Comparison of ENCODE assay signal across 8 mouse cellular contexts in genomic region chr7:4938456-4938855, GRCm38 (mm10). TPM values are rescaled to one million over a fixed set of nuclear protein-coding genes. Genes with fewer than 3 reads are reported as not detected.
DNase-seq lines count a peak whose midpoint lies in the region; ATAC-seq and TF ChIP-seq lines count a peak whose summit lies in the region.
"Had no signal": no experiment of that assay in that cellular context is flagged by ENCODE, and none has a peak within 500 bp of the region (broad histone marks: within the 10 kb centered on the region; RNA-seq: fewer than 3 reads in every experiment).

No protein-coding gene starts in this region.

- no peaks in the 10 kb centered on the region for H3K36me3 ChIP-seq in midbrain, embryonic 10.5 days
- no peaks in the 10 kb centered on the region for H3K36me3 ChIP-seq in midbrain, embryonic 15.5 days (replicated peaks)
- H3K36me3 ChIP-seq in G1E (replicated peaks) = no peaks in the 10 kb centered on the region
- H3K36me3 ChIP-seq in forebrain, postnatal 0 days (ENCODE audit: insufficient read depth) = no peaks in the 10 kb centered on the region
- no peaks in the 10 kb centered on the region for H3K36me3 ChIP-seq in neural tube, embryonic 11.5 days (ENCODE audit: control insufficient read depth, insufficient read depth, low read length)
- H3K36me3 ChIP-seq: neural tube, embryonic 13.5 days had no signal

- TF ChIP-seq POLR2A in bone marrow macrophage, adult 2 months (IDR thresholded peaks at IDR 0.05; ENCODE audit: borderline replicate concordance, low read depth, low read length) = no peak

- 0 out of 2 replicates have a peak, but pooled peaks cover 3% of the 10 kb centered on the region for H3K4me1 ChIP-seq in midbrain, embryonic 10.5 days
- H3K4me1 ChIP-seq in midbrain, embryonic 15.5 days = no peaks in the 10 kb centered on the region
- peaks cover 13% of the 10 kb centered on the region for H3K4me1 ChIP-seq in G1E (ENCODE audit: insufficient read depth, low read depth, low read length)
- peaks cover under 1% of the 10 kb centered on the region; the same call in 1 of the 2 replicates for H3K4me1 ChIP-seq in bone marrow macrophage, adult 2 months (ENCODE audit: control insufficient read depth, insufficient read depth, low read length)
- no peaks in the 10 kb centered on the region for H3K4me1 ChIP-seq in forebrain, postnatal 0 days (ENCODE audit: insufficient read depth)
- no peaks in the 10 kb centered on the region for H3K4me1 ChIP-seq in neural tube, embryonic 11.5 days (ENCODE audit: control insufficient read depth, insufficient read depth, low read length)
- H3K4me1 ChIP-seq: neural tube, embryonic 13.5 days had no signal

- ATAC-seq in midbrain, embryonic 15.5 days (replicated peaks) = no peak
- 0 out of 2 replicates have a peak, but pooled peaks have one; percentile 32 for ATAC-seq in G1E (ENCODE audit: extremely low read depth, insufficient number of reproducible peaks, low FRiP score, poor library complexity, severe bottlenecking)
- no peak for ATAC-seq in forebrain, postnatal 0 days
- 0 out of 2 replicates have a peak, but pooled peaks have one; percentile 31 for ATAC-seq in neural tube, embryonic 11.5 days (ENCODE audit: insufficient read depth, low FRiP score, low TSS enrichment)

- peak; percentile 88 for TF ChIP-seq CTCF in G1E (IDR thresholded peaks at IDR 0.05; ENCODE audit: low read depth, low read length)
- TF ChIP-seq CTCF in bone marrow macrophage, adult 2 months (IDR thresholded peaks at IDR 0.05; ENCODE audit: low read depth, low read length) = peak; percentile 92
- TF ChIP-seq CTCF in forebrain, postnatal 0 days (IDR thresholded peaks at IDR 0.05; ENCODE audit: low read depth) = peak; percentile 88

- H3K4me3 ChIP-seq in midbrain, embryonic 10.5 days = no peak overlapping the region
- H3K4me3 ChIP-seq in midbrain, embryonic 15.5 days = no peak overlapping the region
- H3K4me3 ChIP-seq in G1E (ENCODE audit: low read depth, low read length) = no peak overlapping the region
- H3K4me3 ChIP-seq in bone marrow macrophage, adult 2 months (ENCODE audit: insufficient read depth, low read length) = no peak overlapping the region
- no peak overlapping the region for H3K4me3 ChIP-seq in forebrain, postnatal 0 days (ENCODE audit: low read depth, low read length)
- H3K4me3 ChIP-seq in neural tube, embryonic 11.5 days (ENCODE audit: low read depth, low read length) = no peak overlapping the region
- H3K4me3 ChIP-seq: neural tube, embryonic 13.5 days had no signal

- intact Hi-C loops in left cerebral cortex, postnatal 25 days (cut with DNase I) = no loop called here

- 47% methylated on average over 2 of the region's 2 CpGs for WGBS in midbrain, embryonic 10.5 days
- WGBS in midbrain, embryonic 15.5 days = 31% methylated on average over 2 of the region's 2 CpGs
- WGBS in forebrain, postnatal 0 days = 40% methylated on average over 2 of the region's 2 CpGs
- WGBS in neural tube, embryonic 11.5 days = 33% methylated on average over 2 of the region's 2 CpGs

- H3K9ac ChIP-seq in midbrain, embryonic 15.5 days = no peak overlapping the region
- H3K9ac ChIP-seq in forebrain, postnatal 0 days = no peak overlapping the region
- no peak overlapping the region for H3K9ac ChIP-seq in neural tube, embryonic 11.5 days (ENCODE audit: low read length)
- H3K9ac ChIP-seq: neural tube, embryonic 13.5 days had no signal

- peaks cover 6% of the 10 kb centered on the region; the same call in 1 of the 2 replicates for H3K9me3 ChIP-seq in midbrain, embryonic 10.5 days (replicated peaks)
- H3K9me3 ChIP-seq in midbrain, embryonic 15.5 days = no peaks in the 10 kb centered on the region
- no peaks in the 10 kb centered on the region for H3K9me3 ChIP-seq in G1E (replicated peaks)
- H3K9me3 ChIP-seq in forebrain, postnatal 0 days (ENCODE audit: low read length) = no peaks in the 10 kb centered on the region
- H3K9me3 ChIP-seq in neural tube, embryonic 11.5 days (ENCODE audit: control insufficient read depth, low read length) = no peaks in the 10 kb centered on the region

- H3K27ac ChIP-seq in midbrain, embryonic 10.5 days (replicated peaks) = no peak overlapping the region
- no peak overlapping the region for H3K27ac ChIP-seq in midbrain, embryonic 15.5 days
- H3K27ac ChIP-seq in bone marrow macrophage, adult 2 months (ENCODE audit: insufficient read depth, low read depth, low read length) = no peak overlapping the region
- H3K27ac ChIP-seq in forebrain, postnatal 0 days (ENCODE audit: low read depth, low read length) = no peak overlapping the region
- no peak overlapping the region for H3K27ac ChIP-seq in neural tube, embryonic 11.5 days (ENCODE audit: low read depth, low read length)
- H3K27ac ChIP-seq: neural tube, embryonic 13.5 days had no signal

- H3K27me3 ChIP-seq in midbrain, embryonic 10.5 days (ENCODE audit: low read depth, poor library complexity, severe bottlenecking) = no peaks in the 10 kb centered on the region
- H3K27me3 ChIP-seq in midbrain, embryonic 15.5 days (replicated peaks) = no peaks in the 10 kb centered on the region
- H3K27me3 ChIP-seq in G1E (ENCODE audit: insufficient read depth, low read length) = peaks cover 14% of the 10 kb centered on the region
- no peaks in the 10 kb centered on the region for H3K27me3 ChIP-seq in forebrain, postnatal 0 days (ENCODE audit: insufficient read depth, low read length)
- H3K27me3 ChIP-seq in neural tube, embryonic 11.5 days (ENCODE audit: control insufficient read depth, insufficient read depth, low read length) = no peaks in the 10 kb centered on the region
- H3K27me3 ChIP-seq: neural tube, embryonic 13.5 days had no signal

- peak; percentile 71 for DNase-seq in midbrain, embryonic 10.5 days (ENCODE audit: low spot score)
- no peak for DNase-seq in G1E (ENCODE audit: low spot score)
- peak; percentile 62 for DNase-seq in forebrain, postnatal 0 days
- DNase-seq in left cerebral cortex, postnatal 25 days (ENCODE audit: low spot score in 2 of 2) = peak; percentile 42 to 67
- peak; percentile 60 for DNase-seq in neural tube, embryonic 11.5 days (ENCODE audit: low spot score)

- H3K4me2 ChIP-seq in midbrain, embryonic 15.5 days = no peak overlapping the region
- H3K4me2 ChIP-seq in forebrain, postnatal 0 days (ENCODE audit: low read depth) = no peak overlapping the region
- no peak overlapping the region for H3K4me2 ChIP-seq in neural tube, embryonic 11.5 days (ENCODE audit: low read depth)
- H3K4me2 ChIP-seq: neural tube, embryonic 13.5 days had no signal

RNA-seq across cellular contexts. Expression of gene Ssc5d, which starts 12.9 kb away (rescaled TPM):
- polyA plus RNA-seq in midbrain, embryonic 10.5 days (2016; fragmentation: Nextera tagmentation; extraction: Ambion mirVana) = 1.6 and 1.9 TPM in 2 replicates
- polyA plus RNA-seq in midbrain, embryonic 15.5 days (2015; fragmentation: Nextera tagmentation; extraction: Ambion mirVana) = 1.0 and 1.4 TPM in 2 replicates
- 0.15 TPM in 1 of 2 replicates, not detected in the other for total RNA-seq in G1E (2014; fragmentation: Nextera tagmentation)
- 0.05 TPM in 1 of 2 replicates, not detected in the other for total RNA-seq in G1E (2017)
- 0.02 and 0.08 TPM in 2 replicates for polyA plus RNA-seq in G1E (2012)
- 0.24 TPM in 1 of 2 replicates, not detected in the other for polyA plus RNA-seq in bone marrow macrophage, adult 2 months (2012; ENCODE audit: insufficient read depth, insufficient read length, missing spikeins)
- total RNA-seq in forebrain, postnatal 0 days (2014; rRNA removed) = 0.54 and 1.7 TPM in 2 replicates
- 0.51 and 0.63 TPM in 2 replicates for polyA plus RNA-seq in forebrain, postnatal 0 days (2015; fragmentation: Nextera tagmentation; extraction: Ambion mirVana)
- 1 to 10 TPM; 2.3 to 2.4 TPM for total RNA-seq in left cerebral cortex, postnatal 25 days (2021)
- 2.8 and 3.3 TPM in 2 replicates for polyA plus RNA-seq in neural tube, embryonic 11.5 days (2014; fragmentation: Nextera tagmentation; extraction: Ambion mirVana)

RNA-seq across cellular contexts. Expression of gene Nat14, which starts 16.6 kb away (rescaled TPM):
- polyA plus RNA-seq in midbrain, embryonic 10.5 days (2016; fragmentation: Nextera tagmentation; extraction: Ambion mirVana) = 10.4 and 11.6 TPM in 2 replicates
- 46.3 and 47.7 TPM in 2 replicates for polyA plus RNA-seq in midbrain, embryonic 15.5 days (2015; fragmentation: Nextera tagmentation; extraction: Ambion mirVana)
- 2.0 and 3.6 TPM in 2 replicates for total RNA-seq in G1E (2014; fragmentation: Nextera tagmentation)
- 0.41 and 1.1 TPM in 2 replicates for total RNA-seq in G1E (2017)
- polyA plus RNA-seq in G1E (2012) = 0.85 and 1.2 TPM in 2 replicates
- 0.78 and 1.6 TPM in 2 replicates for polyA plus RNA-seq in bone marrow macrophage, adult 2 months (2012; ENCODE audit: insufficient read depth, insufficient read length, missing spikeins)
- 45.5 and 69.9 TPM in 2 replicates for total RNA-seq in forebrain, postnatal 0 days (2014; rRNA removed)
- polyA plus RNA-seq in forebrain, postnatal 0 days (2015; fragmentation: Nextera tagmentation; extraction: Ambion mirVana) = 20.5 and 54.3 TPM in 2 replicates
- 100 to 1,000 TPM in 1 of 2 experiments, 10 to 100 TPM in 1; 94.4 to 103 TPM for total RNA-seq in left cerebral cortex, postnatal 25 days (2021)
- polyA plus RNA-seq in neural tube, embryonic 11.5 days (2014; fragmentation: Nextera tagmentation; extraction: Ambion mirVana) = 6.4 and 7.1 TPM in 2 replicates

RNA-seq across cellular contexts. Expression of gene Zfp628, which starts 23.4 kb away (rescaled TPM):
- polyA plus RNA-seq in midbrain, embryonic 10.5 days (2016; fragmentation: Nextera tagmentation; extraction: Ambion mirVana) = 4.3 and 4.7 TPM in 2 replicates
- polyA plus RNA-seq in midbrain, embryonic 15.5 days (2015; fragmentation: Nextera tagmentation; extraction: Ambion mirVana) = 4.5 and 4.6 TPM in 2 replicates
- total RNA-seq in G1E (2014; fragmentation: Nextera tagmentation) = 13.9 and 15.2 TPM in 2 replicates
- total RNA-seq in G1E (2017) = 1.6 and 1.8 TPM in 2 replicates
- polyA plus RNA-seq in G1E (2012) = 35.7 and 39.5 TPM in 2 replicates
- 7.1 and 8.7 TPM in 2 replicates for polyA plus RNA-seq in bone marrow macrophage, adult 2 months (2012; ENCODE audit: insufficient read depth, insufficient read length, missing spikeins)
- total RNA-seq in forebrain, postnatal 0 days (2014; rRNA removed) = 5.4 and 9.2 TPM in 2 replicates
- 5.8 and 6.0 TPM in 2 replicates for polyA plus RNA-seq in forebrain, postnatal 0 days (2015; fragmentation: Nextera tagmentation; extraction: Ambion mirVana)
- total RNA-seq in left cerebral cortex, postnatal 25 days (2021) = 10 to 100 TPM; 14.3 to 14.6 TPM
- 3.5 and 3.8 TPM in 2 replicates for polyA plus RNA-seq in neural tube, embryonic 11.5 days (2014; fragmentation: Nextera tagmentation; extraction: Ambion mirVana)

RNA-seq across cellular contexts. Expression of gene Sbk2, which starts 25.8 kb away (rescaled TPM):
- 0.05 and 0.26 TPM in 2 replicates for polyA plus RNA-seq in midbrain, embryonic 10.5 days (2016; fragmentation: Nextera tagmentation; extraction: Ambion mirVana)
- polyA plus RNA-seq in midbrain, embryonic 15.5 days (2015; fragmentation: Nextera tagmentation; extraction: Ambion mirVana) = 0.29 TPM in 1 of 2 replicates, not detected in the other
- total RNA-seq in G1E (2014; fragmentation: Nextera tagmentation) (not detected in 2 replicates), G1E (2017) (0.06 and 0.11 TPM in 2 replicates)
- not detected in 2 replicates for polyA plus RNA-seq in G1E (2012)
- 0.58 TPM in 1 of 2 replicates, not detected in the other for polyA plus RNA-seq in bone marrow macrophage, adult 2 months (2012; ENCODE audit: insufficient read depth, insufficient read length, missing spikeins)
- total RNA-seq in forebrain, postnatal 0 days (2014; rRNA removed) = not detected in 2 replicates
- not detected in 2 replicates for polyA plus RNA-seq in forebrain, postnatal 0 days (2015; fragmentation: Nextera tagmentation; extraction: Ambion mirVana)
- total RNA-seq in left cerebral cortex, postnatal 25 days (2021) = not detected
- not detected in 2 replicates for polyA plus RNA-seq in neural tube, embryonic 11.5 days (2014; fragmentation: Nextera tagmentation; extraction: Ambion mirVana)
- polyA plus RNA-seq: neural tube, embryonic 13.5 days had no signal

RNA-seq across cellular contexts. Expression of gene Gm36210, which starts 32.1 kb away (rescaled TPM):
- polyA plus RNA-seq in midbrain, embryonic 10.5 days (2016; fragmentation: Nextera tagmentation; extraction: Ambion mirVana) = 0.20 TPM in 1 of 2 replicates, not detected in the other
- polyA plus RNA-seq in midbrain, embryonic 15.5 days (2015; fragmentation: Nextera tagmentation; extraction: Ambion mirVana) = 0.40 and 0.65 TPM in 2 replicates
- total RNA-seq in G1E (2014; fragmentation: Nextera tagmentation) (not detected in 2 replicates), G1E (2017) (not detected in 2 replicates)
- not detected in 2 replicates for polyA plus RNA-seq in G1E (2012)
- polyA plus RNA-seq in bone marrow macrophage, adult 2 months (2012; ENCODE audit: insufficient read depth, insufficient read length, missing spikeins) = not detected in 2 replicates
- total RNA-seq in forebrain, postnatal 0 days (2014; rRNA removed) = 0.48 and 0.85 TPM in 2 replicates
- 0.29 and 0.47 TPM in 2 replicates for polyA plus RNA-seq in forebrain, postnatal 0 days (2015; fragmentation: Nextera tagmentation; extraction: Ambion mirVana)
- total RNA-seq in left cerebral cortex, postnatal 25 days (2021) = under 1 TPM in 1 of 2 experiments, not detected in 1; 0.25 TPM
- polyA plus RNA-seq in neural tube, embryonic 11.5 days (2014; fragmentation: Nextera tagmentation; extraction: Ambion mirVana) = 0.29 TPM in 1 of 2 replicates, not detected in the other

Comparison
In these comparisons a context has a peak if more than half of its experiments do, and no peak if none do; other contexts are left out.
1. ATAC-seq: peak in G1E (single experiment) and neural tube, embryonic 11.5 days (single experiment); none in midbrain, embryonic 15.5 days (single experiment) and forebrain, postnatal 0 days (single experiment).
2. Peak in every context shown above with its lines, with median percentiles within 50 percentile points of each other: CTCF ChIP-seq.